Mouse (Mus musculus): ENCODE measurements around the gene Erc2. TPM values are rescaled to one million over a fixed set of nuclear protein-coding genes. Genes with fewer than 3 reads are reported as not detected.

The Erc2 gene
- polyA plus RNA-seq, 1 experiment from 2014 or later, result 1.3 TPM

DNA sequence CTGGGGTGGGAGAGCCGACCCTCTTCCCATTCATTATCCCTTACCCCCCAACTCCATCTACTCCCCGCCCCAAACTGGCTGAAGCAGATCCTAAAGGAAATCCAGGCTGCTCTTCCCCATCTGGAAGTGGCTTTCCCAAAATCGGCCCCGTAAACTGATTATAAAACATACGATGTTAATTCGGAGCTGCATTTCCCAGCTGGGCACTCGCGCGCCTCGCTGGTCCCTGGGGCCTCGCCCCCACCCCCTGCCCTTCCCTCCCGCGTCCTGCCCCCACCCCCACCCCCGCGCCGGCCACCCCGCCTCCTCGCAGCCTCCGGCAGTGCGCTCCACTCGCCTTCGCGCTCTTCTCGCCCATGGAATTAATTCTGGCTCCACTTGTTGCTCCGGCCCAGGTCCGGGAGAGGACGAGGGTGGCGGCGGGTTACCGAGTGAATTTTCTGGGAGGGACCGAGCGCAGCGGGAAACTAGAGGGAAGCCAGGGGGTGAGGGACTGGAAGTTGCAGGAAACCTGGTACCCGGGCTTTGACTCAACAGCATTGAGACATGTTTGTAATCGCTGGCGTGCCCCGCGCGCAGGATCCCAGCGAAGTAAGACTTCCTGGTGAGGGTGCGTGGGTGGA lies 888.9 kb downstream of the Erc2 start:
- no peaks in the 10 kb centered on the region for H3K4me1 ChIP-seq (replicated peaks)
- peaks cover 73% of the 10 kb centered on the region for H3K27me3 ChIP-seq
- no peak overlapping the region for H3K27ac ChIP-seq (replicated peaks)
- H3K36me3 ChIP-seq (replicated peaks), result no peaks in the 10 kb centered on the region
- no peak overlapping the region for H3K4me2 ChIP-seq
- H3K4me3 ChIP-seq (replicated peaks), result no peak overlapping the region
- WGBS (ENCODE audit: insufficient replicate concordance), result 1% methylated on average over 41 of the region's 41 CpGs
- no peak for ATAC-seq (ENCODE audit: insufficient read depth)
- no peaks in the 10 kb centered on the region for H3K9me3 ChIP-seq (replicated peaks)
- no peak overlapping the region for H3K9ac ChIP-seq

DNA sequence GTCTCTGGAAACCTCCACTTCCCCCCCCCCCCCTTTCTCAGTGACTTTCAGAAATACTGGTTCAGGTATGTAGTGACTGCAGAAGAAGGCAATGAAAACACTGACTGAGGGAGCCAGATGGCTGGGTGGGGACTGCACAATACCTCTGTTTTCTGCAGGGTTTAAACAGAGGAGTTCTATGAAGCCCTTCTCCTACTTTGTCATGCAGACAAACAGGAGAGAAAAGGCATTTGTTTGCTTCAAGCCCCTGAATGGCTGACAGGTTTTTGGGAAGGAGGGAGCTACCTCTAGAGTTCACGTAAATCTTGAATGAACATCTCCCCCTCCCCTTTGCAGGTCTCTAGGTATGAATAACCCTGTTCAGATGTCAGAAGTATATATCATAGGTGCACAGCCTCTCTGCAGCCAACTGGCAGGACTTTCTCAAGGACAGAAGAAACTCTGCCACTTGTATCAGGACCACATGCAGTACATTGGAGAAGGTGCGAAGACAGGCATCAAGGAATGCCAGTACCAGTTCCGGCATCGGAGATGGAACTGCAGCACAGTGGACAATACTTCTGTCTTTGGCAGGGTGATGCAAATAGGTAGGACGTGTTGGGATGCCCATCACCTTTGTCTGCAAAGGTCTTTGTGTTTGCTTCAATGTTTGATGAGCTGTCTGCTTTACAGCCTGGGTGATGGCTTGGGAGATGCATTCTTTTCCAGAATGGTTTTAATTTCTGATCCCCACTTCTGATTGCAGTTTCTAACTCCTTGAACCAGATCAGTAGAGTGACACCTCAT lies 890.8 kb downstream of the Erc2 start:
- WGBS (ENCODE audit: insufficient replicate concordance), result 60% methylated on average over 5 of the region's 5 CpGs
- no peak overlapping the region for H3K27ac ChIP-seq (replicated peaks)
- no peak overlapping the region for H3K9ac ChIP-seq
- no peaks in the 10 kb centered on the region for H3K9me3 ChIP-seq (replicated peaks)
- H3K4me1 ChIP-seq (replicated peaks), result no peaks in the 10 kb centered on the region
- ATAC-seq (ENCODE audit: insufficient read depth), result no peak
- H3K27me3 ChIP-seq, result peaks cover 54% of the 10 kb centered on the region
- no peaks in the 10 kb centered on the region for H3K36me3 ChIP-seq (replicated peaks)
- H3K4me3 ChIP-seq (replicated peaks), result no peak overlapping the region
- no peak overlapping the region for H3K4me2 ChIP-seq

- Histone ChIP-seq H3K27ac (replicated peaks) (no peak overlapping the region), H3K4me1 (replicated peaks) (no peaks in the 10 kb centered on the region), H3K36me3 (replicated peaks) (no peaks in the 10 kb centered on the region), H3K9ac (no peak overlapping the region), H3K4me3 (replicated peaks) (no peak overlapping the region), H3K4me2 (no peak overlapping the region), H3K9me3 (replicated peaks) (no peaks in the 10 kb centered on the region), H3K27me3 (peaks cover 43% of the 10 kb centered on the region)
- 45% methylated on average over 2 of the region's 2 CpGs for WGBS (ENCODE audit: insufficient replicate concordance)
- no peak for ATAC-seq (ENCODE audit: insufficient read depth)
These were observed 891.9 kb downstream of the Erc2 start for GRCm38 (mm10) chr14:28514171-28514570.

GRCm38 (mm10) chr14:28515331-28515730 lies 893.1 kb downstream of the Erc2 start:
- H3K9ac ChIP-seq, result no peak overlapping the region
- H3K36me3 ChIP-seq (replicated peaks), result no peaks in the 10 kb centered on the region
- H3K4me1 ChIP-seq (replicated peaks), result no peaks in the 10 kb centered on the region
- WGBS (ENCODE audit: insufficient replicate concordance), result 47% methylated on average over 6 of the region's 6 CpGs
- no peak for ATAC-seq (ENCODE audit: insufficient read depth)
- no peaks in the 10 kb centered on the region for H3K9me3 ChIP-seq (replicated peaks)
- H3K4me3 ChIP-seq (replicated peaks), result no peak overlapping the region
- H3K27me3 ChIP-seq, result peaks cover 31% of the 10 kb centered on the region
- H3K27ac ChIP-seq (replicated peaks), result no peak overlapping the region
- no peak overlapping the region for H3K4me2 ChIP-seq

DNA sequence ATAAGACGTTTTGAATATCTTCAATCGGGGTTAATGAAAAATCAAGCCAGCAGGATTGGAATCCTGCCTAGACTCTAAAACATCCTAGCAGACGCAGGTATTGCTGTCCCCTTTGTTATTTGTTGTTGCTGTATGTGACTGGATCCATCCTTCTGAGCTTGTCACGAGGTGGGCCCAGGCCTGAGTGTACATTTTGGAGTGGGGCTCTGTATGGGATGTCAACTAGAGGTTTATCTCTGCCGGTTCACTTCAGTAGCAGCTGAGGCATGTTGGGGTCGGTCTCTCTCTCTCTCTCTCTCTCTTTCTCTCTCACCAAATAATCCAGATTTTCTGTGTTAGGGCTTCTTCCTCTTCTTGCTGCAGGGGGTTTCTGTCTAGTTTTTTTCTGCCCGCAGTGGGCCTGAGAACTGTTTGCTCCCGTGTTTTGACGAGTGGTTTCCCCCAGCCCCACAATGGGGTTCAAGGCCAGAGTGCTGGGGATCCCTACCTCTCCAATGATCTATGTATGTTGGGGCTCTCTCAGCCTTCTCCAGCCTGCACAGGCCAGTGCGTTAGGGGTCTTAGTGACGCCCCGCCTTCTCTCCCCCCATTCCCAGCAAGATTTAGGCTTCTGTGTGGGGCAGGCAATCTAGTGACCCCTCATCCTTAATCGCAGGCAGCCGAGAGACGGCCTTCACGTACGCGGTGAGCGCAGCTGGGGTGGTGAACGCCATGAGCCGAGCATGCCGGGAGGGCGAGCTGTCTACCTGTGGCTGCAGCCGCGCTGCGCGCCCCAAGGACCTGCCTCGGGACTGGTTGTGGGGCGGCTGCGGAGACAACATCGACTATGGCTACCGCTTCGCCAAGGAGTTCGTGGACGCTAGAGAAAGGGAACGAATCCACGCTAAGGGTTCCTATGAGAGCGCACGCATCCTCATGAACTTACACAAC lies 895.7 kb downstream of the Erc2 start:
- H3K9ac ChIP-seq, result no peak overlapping the region
- ATAC-seq (ENCODE audit: insufficient read depth), result no peak
- WGBS (ENCODE audit: insufficient replicate concordance), result 70% methylated on average over 39 of the region's 39 CpGs

DNA sequence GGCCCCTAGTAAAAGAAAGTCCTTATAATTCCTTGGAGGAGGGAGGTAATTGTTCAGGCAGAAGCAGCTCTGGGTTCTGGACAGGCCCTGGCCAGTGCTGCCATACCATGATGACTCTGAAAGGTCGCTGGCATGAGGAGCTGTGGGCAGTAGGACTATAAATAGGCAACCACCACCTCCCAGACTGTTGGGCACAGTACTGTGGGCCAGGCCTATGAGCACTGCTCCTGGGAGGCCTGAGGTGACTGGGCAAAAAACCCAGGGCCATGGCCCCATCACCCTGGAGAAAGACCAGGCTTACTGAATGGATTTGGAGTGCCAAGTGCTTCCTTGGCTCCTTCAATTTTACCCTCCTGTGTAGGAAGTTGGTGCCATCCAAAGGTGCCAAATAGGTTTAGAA lies 898.9 kb downstream of the Erc2 start:
- Histone ChIP-seq H3K27me3 (no peaks in the 10 kb centered on the region), H3K4me3 (replicated peaks) (no peak overlapping the region), H3K36me3 (replicated peaks) (no peaks in the 10 kb centered on the region), H3K27ac (replicated peaks) (no peak overlapping the region), H3K9ac (no peak overlapping the region), H3K9me3 (replicated peaks) (no peaks in the 10 kb centered on the region), H3K4me1 (replicated peaks) (no peaks in the 10 kb centered on the region), H3K4me2 (no peak overlapping the region)
- no peak for ATAC-seq (ENCODE audit: insufficient read depth)
- 48% methylated on average over 1 of the region's 1 CpGs for WGBS (ENCODE audit: insufficient replicate concordance)

More for the DNA sequence above, 895.7 kb downstream of the Erc2 start:
- peaks cover 5% of the 10 kb centered on the region for H3K27me3 ChIP-seq
- no peaks in the 10 kb centered on the region for H3K4me1 ChIP-seq (replicated peaks)
- H3K4me2 ChIP-seq, result no peak overlapping the region
- no peak overlapping the region for H3K4me3 ChIP-seq (replicated peaks)
- H3K36me3 ChIP-seq (replicated peaks), result no peaks in the 10 kb centered on the region
- no peaks in the 10 kb centered on the region for H3K9me3 ChIP-seq (replicated peaks)
- H3K27ac ChIP-seq (replicated peaks), result no peak overlapping the region

DNA sequence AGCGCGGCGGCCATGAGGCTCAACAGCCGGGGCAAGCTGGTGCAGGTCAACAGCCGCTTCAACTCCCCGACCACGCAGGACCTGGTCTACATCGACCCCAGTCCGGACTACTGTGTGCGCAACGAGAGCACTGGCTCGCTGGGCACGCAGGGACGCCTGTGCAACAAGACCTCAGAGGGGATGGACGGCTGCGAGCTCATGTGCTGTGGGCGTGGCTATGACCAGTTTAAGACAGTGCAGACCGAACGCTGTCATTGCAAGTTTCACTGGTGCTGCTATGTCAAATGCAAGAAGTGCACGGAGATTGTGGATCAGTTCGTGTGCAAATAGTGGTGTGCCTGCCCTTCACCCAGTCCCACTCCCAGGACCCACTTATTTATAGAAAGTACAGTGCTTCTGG lies 900.4 kb downstream of the Erc2 start:
- Histone ChIP-seq H3K36me3 (replicated peaks) (no peaks in the 10 kb centered on the region), H3K27me3 (no peaks in the 10 kb centered on the region), H3K4me1 (replicated peaks) (no peaks in the 10 kb centered on the region), H3K9ac (no peak overlapping the region), H3K4me2 (no peak overlapping the region), H3K4me3 (replicated peaks) (no peak overlapping the region), H3K27ac (replicated peaks) (no peak overlapping the region), H3K9me3 (replicated peaks) (no peaks in the 10 kb centered on the region)
- WGBS (ENCODE audit: insufficient replicate concordance), result 77% methylated on average over 21 of the region's 21 CpGs
- ATAC-seq (ENCODE audit: insufficient read depth), result no peak

DNA sequence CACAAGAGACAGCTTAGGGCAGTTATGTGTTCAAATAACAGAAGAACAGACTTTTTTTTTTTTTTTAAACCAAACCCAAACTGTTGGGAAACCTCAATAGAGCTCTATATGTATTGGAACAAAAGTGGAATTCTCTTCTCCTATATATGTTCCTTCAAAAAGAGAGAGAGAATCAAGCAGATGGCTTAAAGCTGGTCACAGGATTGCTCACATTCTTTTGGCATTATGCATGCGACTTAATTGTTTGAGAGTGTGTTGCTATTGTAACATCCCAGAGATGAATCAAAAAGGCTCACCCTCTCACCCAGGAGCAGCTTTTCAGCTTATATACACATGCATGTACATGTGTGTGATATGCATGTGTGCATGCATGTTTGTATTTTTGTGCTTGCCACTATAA lies 903.3 kb downstream of the Erc2 start:
- ATAC-seq (ENCODE audit: insufficient read depth), result no peak
- no peak overlapping the region for H3K27ac ChIP-seq (replicated peaks)
- 57% methylated on average over 1 of the region's 1 CpGs for WGBS (ENCODE audit: insufficient replicate concordance)

More for the DNA sequence above, 903.3 kb downstream of the Erc2 start:
- no peak overlapping the region for H3K4me3 ChIP-seq (replicated peaks)
- H3K9ac ChIP-seq, result no peak overlapping the region
- H3K4me2 ChIP-seq, result no peak overlapping the region
- H3K9me3 ChIP-seq (replicated peaks), result no peaks in the 10 kb centered on the region
- H3K4me1 ChIP-seq (replicated peaks), result no peaks in the 10 kb centered on the region
- H3K36me3 ChIP-seq (replicated peaks), result no peaks in the 10 kb centered on the region
- no peaks in the 10 kb centered on the region for H3K27me3 ChIP-seq

Other genes starting within 250 kb of the Erc2 start
- 4.1 and 4.7 TPM in 2 replicates for gene Fam208a, start 193.6 kb upstream of the Erc2 start, polyA plus RNA-seq (2015; fragmentation: Nextera tagmentation; extraction: Ambion mirVana)
- gene Ccdc66, start 114.0 kb upstream of the Erc2 start, polyA plus RNA-seq (2015; fragmentation: Nextera tagmentation; extraction: Ambion mirVana), result 1.8 and 3.1 TPM in 2 replicates

All from liver, embryonic 15.5 days (tissue).